8 mouse cellular contexts compared by ENCODE assay signal in the genomic region with DNA sequence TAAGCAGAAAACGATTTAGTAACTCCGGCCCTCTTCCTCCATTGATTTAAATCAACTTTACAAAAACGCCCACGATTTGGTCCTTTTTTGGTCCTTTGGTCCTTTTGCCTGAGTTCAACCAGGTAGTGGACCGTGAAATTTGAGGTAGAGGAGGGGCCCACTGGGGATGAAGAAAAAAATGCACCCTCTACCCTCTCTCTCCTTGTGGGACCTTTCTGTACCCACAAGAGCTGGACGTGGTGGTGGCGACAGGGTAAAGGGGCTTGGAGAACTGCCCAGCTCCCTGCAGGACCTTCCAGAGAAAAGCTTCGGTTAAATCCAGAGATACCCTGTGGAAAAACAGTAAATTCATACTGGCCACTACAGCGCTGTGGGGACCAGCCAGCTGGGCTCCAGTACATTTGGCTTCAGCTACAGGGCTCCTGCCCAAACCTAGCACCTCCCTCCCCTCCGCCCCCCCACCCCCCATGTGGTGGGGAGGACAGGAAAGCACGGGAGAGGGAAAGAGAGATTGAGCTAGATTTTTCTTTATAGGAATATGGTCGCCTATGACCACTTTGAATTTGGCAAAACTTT. TPM values are rescaled to one million over a fixed set of nuclear protein-coding genes. Genes with fewer than 3 reads are reported as not detected.
DNase-seq lines count a peak whose midpoint lies in the region; ATAC-seq and TF ChIP-seq lines count a peak whose summit lies in the region.

No protein-coding gene starts in this region.

- DNase-seq in cerebellum, adult 9-11 months: peak; percentile 25
- no peak for DNase-seq in cerebellum, postnatal 25 days
- no peak for DNase-seq in lung, postnatal 0 days (ENCODE audit: low spot score)
- no peak for DNase-seq in lung, adult 18-20 months
- DNase-seq in intestine, embryonic 14.5 days (ENCODE audit: low spot score): no peak
- DNase-seq in layer of hippocampus, adult 9-10 months (ENCODE audit: low spot score): no peak
- DNase-seq in adrenal gland, postnatal 25 days: no peak

- peak overlapping the region; percentile 49; the same call in 1 of the 2 replicates for H3K4me3 ChIP-seq in lung, postnatal 0 days (ENCODE audit: low read depth, low read length)
- peak overlapping the region; percentile 49; the same call in 1 of the 2 replicates for H3K4me3 ChIP-seq in intestine, embryonic 14.5 days (ENCODE audit: low read depth, low read length)
- peak overlapping the region; percentile 53 for H3K4me3 ChIP-seq in stomach, embryonic 15.5 days (replicated peaks)

- peaks cover 34% of the 10 kb centered on the region; the same call in 1 of the 2 replicates for H3K27me3 ChIP-seq in lung, postnatal 0 days (replicated peaks; ENCODE audit: insufficient read depth, low read length)
- peaks cover 59% of the 10 kb centered on the region for H3K27me3 ChIP-seq in intestine, embryonic 14.5 days (replicated peaks; ENCODE audit: control insufficient read depth, insufficient read depth, low read length)
- peaks cover 65% of the 10 kb centered on the region for H3K27me3 ChIP-seq in stomach, embryonic 15.5 days (replicated peaks)

- no peak overlapping the region for H3K9ac ChIP-seq in lung, postnatal 0 days (replicated peaks; ENCODE audit: low read depth)
- H3K9ac ChIP-seq in intestine, embryonic 14.5 days (ENCODE audit: low read length): no peak overlapping the region
- no peak overlapping the region for H3K9ac ChIP-seq in stomach, embryonic 15.5 days

- no peak for TF ChIP-seq EP300 in lung, postnatal 0 days (IDR thresholded peaks at IDR 0.05)

- ATAC-seq in lung, postnatal 0 days: no peak
- ATAC-seq in intestine, embryonic 14.5 days (replicated peaks; ENCODE audit: low FRiP score, low TSS enrichment, low read depth): no peak
- ATAC-seq in stomach, embryonic 15.5 days (ENCODE audit: insufficient read depth, low FRiP score, low read depth): no peak

- no peaks in the 10 kb centered on the region for H3K36me3 ChIP-seq in lung, postnatal 0 days (ENCODE audit: insufficient read depth, low read length)
- no peaks in the 10 kb centered on the region for H3K36me3 ChIP-seq in intestine, embryonic 14.5 days (ENCODE audit: control insufficient read depth, insufficient read depth, low read length)
- no peaks in the 10 kb centered on the region for H3K36me3 ChIP-seq in stomach, embryonic 15.5 days

- peak overlapping the region; percentile 80; the same call in 1 of the 2 replicates for H3K4me2 ChIP-seq in lung, postnatal 0 days (replicated peaks; ENCODE audit: low read depth, low read length)
- peak overlapping the region; percentile 82 for H3K4me2 ChIP-seq in intestine, embryonic 14.5 days (ENCODE audit: low read length)
- H3K4me2 ChIP-seq in stomach, embryonic 15.5 days: peak overlapping the region; percentile 84

- no peak overlapping the region for H3K27ac ChIP-seq in lung, postnatal 0 days (ENCODE audit: low read length)
- H3K27ac ChIP-seq in intestine, embryonic 14.5 days (ENCODE audit: low read depth): no peak overlapping the region
- no peak overlapping the region for H3K27ac ChIP-seq in stomach, embryonic 15.5 days

- 22% methylated on average over 12 of the region's 12 CpGs for WGBS in lung, postnatal 0 days
- WGBS in intestine, embryonic 14.5 days: 28% methylated on average over 12 of the region's 12 CpGs
- 25% methylated on average over 12 of the region's 12 CpGs for WGBS in stomach, embryonic 15.5 days

- no peak for TF ChIP-seq CTCF in lung, postnatal 0 days (IDR thresholded peaks at IDR 0.05)

- peaks cover 7% of the 10 kb centered on the region; the same call in 1 of the 2 replicates for H3K4me1 ChIP-seq in lung, postnatal 0 days (ENCODE audit: insufficient read depth, low read depth, low read length)
- peaks cover 27% of the 10 kb centered on the region for H3K4me1 ChIP-seq in intestine, embryonic 14.5 days (replicated peaks; ENCODE audit: control insufficient read depth, insufficient read depth, low read length)
- H3K4me1 ChIP-seq in stomach, embryonic 15.5 days: peaks cover 13% of the 10 kb centered on the region

- no peaks in the 10 kb centered on the region for H3K9me3 ChIP-seq in lung, postnatal 0 days (ENCODE audit: low read length)
- no peaks in the 10 kb centered on the region for H3K9me3 ChIP-seq in intestine, embryonic 14.5 days (ENCODE audit: control insufficient read depth, low read length)
- H3K9me3 ChIP-seq in stomach, embryonic 15.5 days: no peaks in the 10 kb centered on the region

RNA-seq across cellular contexts. Expression of a gene that starts 1.4 kb away (rescaled TPM):
- polyA plus RNA-seq in lung, postnatal 0 days (2015; fragmentation: Nextera tagmentation; extraction: Ambion mirVana): 44.6 and 52.1 TPM in 2 replicates
- 15.8 and 16.7 TPM in 2 replicates for polyA plus RNA-seq in intestine, embryonic 14.5 days (2014; fragmentation: Nextera tagmentation; extraction: Ambion mirVana)
- 23.4 and 27.8 TPM in 2 replicates for polyA plus RNA-seq in stomach, embryonic 15.5 days (2015; fragmentation: Nextera tagmentation; extraction: Ambion mirVana)
- 38.3 and 45.7 TPM in 2 replicates for total RNA-seq in adrenal gland, postnatal 25 days (2021)
